Mouse (Mus musculus) left cerebral cortex, adult 18-20 months (tissue): ENCODE data around the gene Hadh. TPM values are rescaled to one million over a fixed set of nuclear protein-coding genes. Genes with fewer than 3 reads are reported as not detected.
A peak's percentile ranks its signal among the peaks of the same experiment; 100 is the strongest.

Experiments used
- DNase-seq, 2 experiments: peaks; one replicate each; pipeline ENCODE4 v3.0.0; 2021 to 2022; ENCODE audit warnings: low spot score in 2 of 2, mixed read lengths in 1 of 2
- long read RNA-seq, 2 experiments: library from polyadenylated mRNA; stranded (forward); transcript quantifications; one replicate each; pipeline ENCODE4 v2.0.0; 2021
- total RNA-seq, 2 experiments: library from RNA; stranded (reverse); gene quantifications; 2 replicates each; pipeline ENCODE4 v1.2.3; 2021

The Hadh gene
- 10 to 100 TPM; 18.7 to 20.3 TPM for total RNA-seq
- long read RNA-seq, experiment 1, transcript Hadh-201 (8 exons, 1,789 nt), result major isoform, 36 of 36 reads
- long read RNA-seq, experiment 1, partial matches to known transcripts, result 0 of 36 reads
- long read RNA-seq, experiment 1, other reads (novel, unspliced or antisense), result 0 of 36 reads
- long read RNA-seq, experiment 2, transcript Hadh-201 (8 exons, 1,789 nt), result major isoform, 35 of 39 reads
- long read RNA-seq, experiment 2, partial matches to known transcripts, result 4 of 39 reads
- long read RNA-seq, experiment 2, other reads (novel, unspliced or antisense), result 0 of 39 reads

DNA sequence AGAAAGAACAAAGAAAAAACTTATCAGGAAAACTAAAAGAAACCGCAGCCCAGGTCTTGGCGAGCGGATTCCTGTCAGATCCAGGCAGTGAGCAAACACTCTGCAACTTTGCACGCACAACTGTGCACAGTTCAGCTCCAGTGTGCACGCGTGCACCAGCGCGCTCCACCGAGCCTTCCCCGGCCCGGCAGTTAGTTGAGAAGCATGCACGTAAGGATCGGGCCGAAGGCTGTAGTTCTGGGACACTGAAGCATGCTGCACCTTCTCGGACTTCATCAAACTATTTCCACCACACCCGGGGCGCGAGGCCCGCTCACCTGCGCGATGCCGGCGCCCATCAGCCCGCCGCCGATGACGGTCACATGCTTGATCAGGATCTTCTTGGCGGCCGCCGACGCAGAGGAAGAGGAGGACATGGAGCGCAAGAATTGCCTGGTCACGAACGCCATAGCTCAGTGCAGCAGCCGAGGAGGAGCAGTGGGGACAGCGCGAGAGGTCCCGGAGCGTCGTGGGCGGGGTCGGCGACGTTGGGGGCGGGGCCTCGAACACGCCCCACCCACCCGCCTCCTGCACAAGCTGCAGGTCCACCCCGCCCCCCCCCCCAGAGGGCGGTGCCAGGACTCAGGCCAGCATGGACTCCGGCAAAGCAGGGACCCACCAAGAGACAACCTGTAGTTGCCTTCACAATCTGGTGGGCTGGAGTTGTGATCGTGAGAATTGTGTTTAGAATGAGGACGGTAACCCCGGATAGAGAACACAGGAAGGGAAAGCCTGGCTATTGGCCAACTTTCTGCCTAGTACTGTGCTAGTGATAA is at the start of gene Hadh:
Hadh (minus strand) TSS at position 543 of the 815 bp plus-strand sequence.
- peak; percentile 72 to 78 for DNase-seq

DNA sequence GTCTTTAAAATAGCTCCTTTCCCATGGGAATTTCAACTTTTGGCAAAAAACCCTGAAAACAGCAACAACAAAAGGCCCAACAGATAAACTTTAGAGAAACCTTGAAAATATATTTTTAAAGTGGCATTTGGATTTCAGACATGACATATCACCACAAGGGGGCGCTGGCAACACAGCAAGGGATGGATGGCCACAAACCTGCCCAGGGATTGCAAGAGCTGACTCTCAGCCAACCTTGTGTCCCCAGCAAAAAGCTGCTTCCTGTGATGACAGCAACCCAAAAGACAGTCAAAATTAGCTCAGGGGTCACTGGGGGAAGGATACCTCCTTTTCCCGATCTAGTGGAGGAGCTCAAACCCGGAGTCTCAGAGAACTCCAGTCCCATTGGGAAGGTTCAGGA is 48.3 kb upstream of the Hadh start:
- peak; percentile 74 to 87 for DNase-seq

DNA sequence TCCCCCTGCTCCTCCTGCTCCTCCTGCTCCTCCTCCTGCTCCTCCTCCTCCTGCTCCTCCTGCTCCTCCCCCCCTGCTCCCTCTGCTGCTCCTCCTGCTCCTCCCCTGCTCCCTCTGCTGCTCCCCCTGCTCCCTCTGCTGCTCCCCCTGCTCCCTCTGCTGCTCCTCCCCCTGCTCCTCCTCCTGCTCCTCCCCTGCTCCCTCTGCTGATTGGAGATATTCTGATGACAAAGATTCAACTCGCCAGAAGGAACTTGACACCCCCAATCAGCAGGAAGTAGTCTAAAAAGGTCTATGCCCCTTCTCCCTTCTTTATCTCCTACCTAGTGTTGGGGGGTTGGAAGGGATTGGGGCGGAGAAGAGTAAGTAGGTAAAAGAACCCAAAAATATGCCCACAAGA is 46.3 kb upstream of the Hadh start:
- no peak for DNase-seq

DNA sequence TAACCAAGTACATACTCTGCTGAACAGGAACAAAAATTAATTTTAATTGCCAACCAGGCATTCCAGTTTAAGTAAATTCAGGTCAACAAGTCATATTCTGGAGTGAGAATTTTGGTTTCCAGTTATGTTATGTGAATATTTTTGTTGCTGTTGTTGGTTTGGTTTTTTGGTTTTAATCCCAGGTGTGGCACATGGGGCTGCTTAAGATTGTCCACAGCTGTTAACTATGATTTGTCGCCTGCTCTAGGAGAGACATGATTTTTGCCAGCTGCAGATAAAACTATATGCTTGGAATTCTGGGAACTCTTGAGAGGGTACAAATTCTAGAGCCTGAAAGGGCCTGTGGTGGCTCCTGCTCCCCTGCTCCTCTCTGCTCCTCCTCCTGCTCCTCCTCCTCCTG is 45.2 kb upstream of the Hadh start:
- DNase-seq, result no peak

DNA sequence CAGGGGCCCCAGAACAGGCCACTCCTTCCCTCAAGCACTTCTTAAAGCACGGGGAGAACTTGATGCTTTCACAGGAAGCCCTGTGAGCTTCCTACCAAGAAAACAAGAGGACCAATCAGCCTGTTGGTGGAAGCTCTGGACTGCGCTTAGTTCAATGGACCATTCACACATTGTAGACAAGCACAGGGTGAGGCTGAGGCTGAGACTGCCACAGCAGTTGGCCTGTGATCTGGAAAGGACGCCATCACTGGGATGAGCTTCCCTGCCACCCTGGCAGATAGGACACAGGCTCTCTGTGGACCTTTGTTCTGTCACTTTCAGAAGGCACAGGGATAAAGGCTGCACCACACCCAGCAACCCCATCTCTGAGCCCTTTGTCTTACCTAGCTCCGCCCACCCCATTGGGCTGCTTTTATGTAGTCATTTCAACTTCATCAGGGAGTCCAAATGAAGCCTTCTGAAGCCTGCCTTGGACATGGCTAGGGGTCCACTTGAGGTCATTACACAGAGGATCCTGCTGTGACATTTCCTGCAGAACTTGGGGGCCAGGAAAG is 44.1 kb upstream of the Hadh start:
- no peak for DNase-seq

DNA sequence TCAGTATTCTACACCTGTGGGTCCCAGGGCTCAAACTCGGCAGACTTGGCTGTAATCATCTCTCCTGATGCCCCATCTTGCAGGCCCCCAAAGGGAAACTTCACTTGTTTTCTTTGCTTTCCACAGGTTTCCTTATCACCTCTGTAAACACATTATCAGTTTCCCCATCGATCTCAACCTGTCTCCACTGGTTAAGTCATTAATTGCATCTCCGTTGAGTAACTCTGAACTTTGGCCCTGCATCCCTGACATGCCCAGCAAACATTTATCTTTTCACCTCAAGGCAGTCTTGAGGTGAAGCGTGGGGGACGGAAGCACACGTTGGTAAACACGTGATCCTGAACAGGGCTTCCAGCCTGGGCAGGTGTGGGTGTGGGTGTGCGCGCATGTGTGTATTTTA is 40.4 kb upstream of the Hadh start:
- DNase-seq, result no peak

DNA sequence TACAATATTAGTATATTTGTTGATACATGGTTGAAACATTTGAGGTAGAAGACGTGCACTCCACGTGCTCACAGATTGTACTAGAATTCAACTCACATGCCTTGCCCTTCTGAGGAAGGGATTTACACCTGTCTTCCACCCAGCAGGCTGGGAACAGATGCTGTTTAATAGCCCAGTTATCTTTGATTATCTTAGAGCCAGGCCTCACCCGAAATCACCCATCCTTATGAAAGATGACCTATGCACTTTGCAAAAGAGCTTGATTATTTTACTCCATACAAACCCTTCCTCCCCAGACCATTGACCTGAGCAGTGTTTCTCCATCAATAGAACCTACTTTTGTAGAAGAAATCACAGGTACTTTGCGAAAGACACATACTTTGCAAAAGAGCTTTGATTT is 38.7 kb upstream of the Hadh start:
- no peak for DNase-seq

DNA sequence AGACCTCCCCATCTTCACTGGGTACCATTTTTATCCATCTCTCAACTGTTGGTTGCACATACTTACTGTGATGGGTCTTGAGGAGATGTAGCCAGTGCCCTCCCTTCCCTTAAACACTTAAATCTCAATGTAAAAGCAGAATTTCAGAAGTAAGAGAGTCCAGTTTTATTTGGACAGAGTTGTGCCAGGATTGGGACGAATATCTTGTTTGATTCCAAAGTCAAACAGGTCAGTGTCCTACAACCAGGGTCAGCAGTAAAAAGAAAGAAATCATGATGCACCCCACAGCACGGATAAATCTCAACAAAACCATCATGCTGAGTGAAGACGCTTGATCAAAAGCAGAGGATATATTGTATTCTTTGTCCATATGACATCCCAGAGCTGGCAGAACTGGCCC is 35.9 kb upstream of the Hadh start:
- no peak for DNase-seq

DNA sequence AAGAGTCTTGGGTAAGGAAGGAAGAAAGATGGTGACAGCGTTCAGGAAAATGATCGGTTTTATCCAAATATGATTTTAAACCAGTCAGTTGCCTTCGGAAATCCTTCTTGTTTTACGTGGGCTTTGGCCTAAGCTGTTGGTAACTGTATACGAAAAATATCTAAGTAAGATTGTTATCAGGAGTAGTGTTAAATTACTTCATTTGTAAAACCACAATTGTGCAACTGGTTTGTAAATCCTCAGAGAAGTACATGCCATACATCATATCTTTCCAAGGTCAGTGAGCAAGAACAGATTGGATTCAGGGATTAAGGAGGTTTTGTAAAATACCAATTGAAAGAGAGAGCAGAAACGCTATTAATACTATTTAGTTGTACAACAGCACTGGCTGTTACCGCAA is 34.4 kb upstream of the Hadh start:
- DNase-seq, result no peak

DNA sequence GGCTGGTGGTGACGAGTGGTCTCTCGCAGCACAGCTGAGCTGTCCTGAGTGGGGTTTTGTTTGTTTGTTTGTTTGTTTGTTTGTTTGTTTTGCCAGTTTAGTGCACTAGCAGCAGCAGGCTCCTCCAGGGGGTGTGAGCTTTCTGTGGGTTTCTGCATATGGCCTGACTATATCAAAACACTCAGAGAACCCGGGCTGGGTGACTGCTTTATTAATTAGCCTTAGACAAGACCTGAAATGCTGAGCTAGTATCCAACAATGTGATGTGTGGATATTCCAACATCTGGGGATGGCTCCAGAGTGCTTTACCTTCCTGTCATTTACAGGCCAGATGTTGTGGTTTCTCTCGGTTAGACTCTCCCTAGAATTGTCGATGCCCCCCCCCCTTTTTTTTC is 31.4 kb upstream of the Hadh start:
- DNase-seq, result no peak

DNA sequence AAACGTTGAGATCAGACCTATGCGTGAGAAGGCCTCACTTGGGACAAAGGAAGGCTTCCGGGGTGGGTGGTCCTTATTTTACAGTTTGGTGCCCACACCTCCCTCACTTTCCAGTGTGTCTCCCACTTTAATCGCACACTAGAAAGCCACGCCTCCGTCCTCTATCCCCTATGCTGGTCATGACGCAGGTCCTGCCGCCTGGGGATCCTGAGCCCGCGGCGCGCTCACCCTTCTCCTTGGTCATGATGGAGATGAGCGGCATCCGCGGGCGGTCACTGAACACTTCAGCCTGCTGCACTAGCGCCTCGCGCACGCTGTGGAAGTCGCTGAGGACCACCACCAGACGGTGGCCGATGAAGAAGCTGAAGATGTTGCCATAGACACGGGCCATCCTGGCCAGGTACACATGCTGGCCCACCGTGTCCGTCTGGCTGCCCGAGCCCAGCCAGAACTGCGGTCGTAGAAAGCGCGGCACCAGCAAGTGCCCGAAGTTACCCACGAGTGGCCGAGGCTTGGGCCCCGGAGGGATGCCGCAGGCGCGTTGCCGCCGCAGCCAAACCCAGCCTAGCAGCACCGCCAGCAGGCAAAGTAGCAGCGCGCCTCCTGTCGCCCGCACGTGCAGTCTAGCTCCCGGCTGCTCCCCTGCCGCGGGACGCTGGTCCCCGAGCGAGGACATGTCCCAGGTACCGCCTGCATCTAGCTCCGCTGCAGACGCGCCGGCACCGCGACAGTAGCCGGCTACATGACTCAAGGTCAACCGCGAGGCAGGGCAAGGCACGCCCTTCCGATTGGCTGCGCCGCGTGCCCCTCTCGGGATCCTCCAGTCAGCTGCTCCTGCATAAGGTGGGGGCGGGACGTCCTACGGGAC is 30.8 kb upstream of the Hadh start, which contains the start of gene Cyp2u1:
Cyp2u1 (minus strand) TSS at position 776 of the 868 bp plus-strand sequence.
- DNase-seq, result peak; percentile 88 to 94

DNA sequence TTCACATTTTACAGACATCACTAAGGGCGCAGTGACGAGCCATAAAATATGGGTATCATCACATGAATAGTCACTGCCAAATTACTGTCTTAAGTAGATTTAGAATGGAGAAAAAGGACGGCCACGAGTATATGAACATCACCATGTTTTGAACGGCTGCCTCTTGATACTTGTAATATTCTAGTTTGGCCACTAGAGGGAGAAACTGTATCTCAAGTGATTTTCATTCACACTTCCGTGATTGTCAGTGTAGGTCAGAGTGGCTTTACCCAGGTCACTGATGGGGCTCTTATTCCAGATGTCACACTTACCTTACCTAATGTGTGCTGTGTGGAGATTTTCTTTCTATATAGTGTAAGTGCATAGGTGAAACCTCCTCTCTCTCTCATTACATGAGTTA is 28.0 kb upstream of the Hadh start:
- no peak for DNase-seq

DNA sequence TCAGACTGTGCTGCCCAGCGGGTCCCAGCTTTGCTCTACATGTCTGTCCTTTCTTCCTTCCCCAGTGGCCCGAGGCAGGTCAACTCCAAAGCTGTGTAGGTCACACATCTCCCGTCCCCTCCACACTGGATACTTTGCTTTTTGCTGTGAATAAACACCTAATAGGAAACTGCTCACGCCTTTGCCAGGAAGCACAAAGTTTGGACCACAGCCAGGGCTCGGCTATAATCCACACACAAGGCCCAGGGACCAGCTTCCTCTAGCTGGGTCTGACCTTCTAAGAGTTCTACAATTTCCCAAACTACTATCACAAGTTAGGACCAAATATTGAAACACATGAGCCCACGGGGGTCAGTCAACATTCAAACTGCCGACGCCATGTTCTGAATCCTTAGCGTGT is 27.2 kb upstream of the Hadh start:
- no peak for DNase-seq

DNA sequence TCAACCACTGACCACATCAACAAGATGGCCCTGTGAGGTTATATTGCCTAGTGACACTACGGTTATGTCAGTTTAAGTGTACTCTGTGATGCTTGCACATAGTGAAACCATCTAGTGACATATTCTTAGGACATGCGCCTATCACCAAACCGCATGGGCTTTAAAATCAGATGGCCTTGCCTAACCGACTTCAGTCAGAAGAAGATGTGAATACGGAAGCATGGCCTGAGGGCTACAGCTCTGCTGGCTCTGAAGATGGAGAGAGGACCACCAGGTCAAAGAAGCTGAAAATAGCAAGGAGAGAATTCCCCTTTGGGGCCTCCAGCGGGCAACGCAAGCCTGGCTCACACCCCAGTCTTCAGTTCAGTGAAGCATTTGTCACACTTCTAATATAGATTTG is 25.0 kb upstream of the Hadh start:
- no peak for DNase-seq

DNA sequence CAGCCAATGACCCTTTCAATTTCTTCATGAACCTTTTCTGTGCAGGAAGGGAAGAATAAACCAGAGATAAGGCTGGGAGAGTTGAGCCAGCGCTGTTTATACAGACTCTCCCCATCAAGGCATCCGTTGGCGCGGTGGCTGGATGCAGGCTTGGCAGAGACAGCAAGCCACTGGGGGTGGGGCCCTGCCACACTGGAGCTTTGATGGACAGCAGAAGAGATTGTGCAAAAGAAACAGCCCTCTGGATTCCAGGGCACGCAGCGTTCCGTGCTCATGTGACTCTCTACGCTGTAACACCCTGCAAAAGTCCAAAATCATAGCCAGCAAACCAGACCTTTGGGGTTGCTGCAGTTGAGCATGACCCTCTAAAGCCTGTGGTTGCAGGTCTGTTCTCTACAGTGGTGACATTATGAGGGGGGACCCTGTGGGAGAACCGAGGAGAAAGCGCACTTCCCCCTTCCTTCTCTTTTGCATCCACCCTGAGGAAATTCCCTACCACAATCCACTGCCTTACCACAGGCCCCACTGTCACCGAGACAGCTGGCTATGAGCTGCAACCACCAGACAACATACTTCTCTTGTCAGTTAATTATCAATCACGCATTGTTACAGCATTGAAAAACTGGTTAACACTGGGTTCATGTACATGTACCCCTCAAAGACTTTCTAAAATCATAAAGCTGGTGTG is 23.8 kb upstream of the Hadh start:
- DNase-seq, result no peak

DNA sequence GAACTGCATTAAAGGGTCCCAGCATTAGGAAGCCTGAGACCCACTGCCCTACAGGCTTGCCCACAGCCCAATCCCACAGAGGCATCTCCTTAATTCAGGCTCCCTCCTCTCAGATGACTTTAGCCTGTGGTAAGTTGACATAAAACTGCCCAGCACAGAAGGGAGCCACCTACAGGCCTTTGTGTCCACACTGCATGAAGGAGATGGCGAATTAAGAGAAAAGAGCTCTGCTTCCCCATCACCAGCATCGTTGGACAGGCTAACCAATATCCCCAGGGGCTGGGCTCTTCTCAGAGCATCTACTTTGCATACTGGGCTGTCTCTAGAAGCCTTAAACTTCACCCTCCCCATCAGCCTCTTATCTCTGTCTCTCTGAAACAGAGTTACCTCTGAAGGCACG is 22.6 kb upstream of the Hadh start:
- no peak for DNase-seq

DNA sequence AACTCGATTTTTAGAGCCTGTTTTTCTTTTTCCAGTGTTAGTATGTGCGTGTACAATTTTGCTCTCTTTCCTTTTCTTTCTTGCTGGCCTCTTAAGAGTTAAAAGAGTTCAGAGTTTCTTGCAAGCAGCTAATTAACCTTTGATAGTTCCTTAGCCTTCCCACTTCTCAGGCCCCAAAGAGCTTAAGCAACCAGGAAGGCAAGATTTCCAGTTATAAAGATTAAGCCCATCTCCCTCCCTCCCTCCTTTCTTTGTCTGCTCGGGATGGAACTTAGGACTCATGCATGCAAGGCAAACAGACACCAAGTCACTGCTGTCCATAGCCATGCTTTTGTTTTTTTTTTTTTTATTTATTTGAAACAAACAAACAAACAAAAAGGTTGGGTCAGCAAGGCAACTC is 21.1 kb upstream of the Hadh start:
- no peak for DNase-seq

DNA sequence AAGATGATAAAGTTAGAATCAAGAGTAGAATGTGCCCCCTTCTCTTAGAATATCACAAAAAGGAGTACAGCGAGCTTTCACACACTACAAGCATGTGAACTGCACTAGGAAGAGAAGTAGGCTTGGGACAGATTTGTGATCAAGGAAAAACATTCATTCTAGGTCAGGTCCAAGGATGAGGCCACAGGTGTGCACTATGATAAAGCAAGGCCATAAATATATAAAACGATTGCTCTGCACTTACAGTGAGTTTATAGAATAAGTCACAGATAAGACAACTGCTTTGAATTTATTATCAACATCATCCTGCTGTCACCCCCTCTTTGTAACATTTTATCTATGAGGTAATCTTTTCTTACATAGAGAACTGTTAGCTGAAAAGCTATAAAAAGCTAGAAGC is 20.4 kb upstream of the Hadh start:
- DNase-seq, result no peak

DNA sequence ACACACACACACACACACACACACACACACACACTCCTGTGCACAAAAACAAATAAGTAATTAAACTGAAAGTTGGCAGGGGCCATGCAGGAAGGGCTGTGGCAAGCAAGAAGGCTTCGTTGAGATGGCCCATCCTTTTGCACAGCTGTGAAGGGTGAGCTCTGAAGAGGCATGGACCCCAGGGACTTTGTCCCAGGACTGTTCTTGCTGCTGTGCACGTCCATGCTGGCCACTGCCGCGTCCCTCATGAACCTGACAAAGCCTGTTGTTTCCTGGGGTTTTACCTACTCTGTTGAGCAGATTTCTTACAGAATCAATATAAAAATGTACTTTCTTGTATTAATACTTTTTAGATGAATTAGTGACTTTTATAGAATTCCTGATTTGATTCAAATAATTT is 20.0 kb upstream of the Hadh start:
- DNase-seq, result no peak

DNA sequence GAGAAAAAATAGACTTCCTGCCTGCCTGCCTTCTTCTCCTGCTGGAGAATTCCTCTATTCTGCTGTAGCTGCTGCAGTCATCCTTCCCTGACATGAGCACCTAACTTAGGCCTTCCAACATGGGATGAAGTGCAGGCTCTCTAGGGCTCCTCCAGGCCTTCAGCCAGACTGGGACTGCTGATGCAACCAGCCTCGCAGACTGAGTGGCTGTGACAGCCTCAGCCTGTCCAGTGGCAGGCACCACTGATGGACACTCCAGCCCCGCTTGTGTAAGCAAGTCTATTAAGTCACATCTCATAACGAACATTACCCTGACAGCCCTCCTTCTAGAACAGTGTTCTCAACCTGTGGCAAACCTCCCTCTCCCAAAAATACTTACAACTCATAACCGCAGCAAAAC is 2.2 kb upstream of the Hadh start:
- DNase-seq, result no peak
